Mouse (Mus musculus) embryonic stem cell, embryonic (primary cell): ENCODE measurements around the gene Sh2b1.

Experiments
- CTCF ChIA-PET, 4 experiments: fragments of 300-600 bp in 2 of 4; fragments of 350-600 bp in 2 of 4; sonication (Branson Sonifier 250); formaldehyde crosslinking; loops; one replicate each; lab custom pipeline; 2022; ENCODE audit warnings: inconsistent platforms in 2 of 4; lab: Charles Lee
- POLR2A ChIA-PET, 4 experiments: fragments of 300-600 bp in 2 of 4; fragments of 350-600 bp in 2 of 4; sonication (Branson Sonifier 250); formaldehyde crosslinking; loops; one replicate each; lab custom pipeline; 2022; ENCODE audit warnings: antibody characterized with exemption in 4 of 4, inconsistent platforms in 1 of 4; lab: Charles Lee

The Sh2b1 gene

DNA sequence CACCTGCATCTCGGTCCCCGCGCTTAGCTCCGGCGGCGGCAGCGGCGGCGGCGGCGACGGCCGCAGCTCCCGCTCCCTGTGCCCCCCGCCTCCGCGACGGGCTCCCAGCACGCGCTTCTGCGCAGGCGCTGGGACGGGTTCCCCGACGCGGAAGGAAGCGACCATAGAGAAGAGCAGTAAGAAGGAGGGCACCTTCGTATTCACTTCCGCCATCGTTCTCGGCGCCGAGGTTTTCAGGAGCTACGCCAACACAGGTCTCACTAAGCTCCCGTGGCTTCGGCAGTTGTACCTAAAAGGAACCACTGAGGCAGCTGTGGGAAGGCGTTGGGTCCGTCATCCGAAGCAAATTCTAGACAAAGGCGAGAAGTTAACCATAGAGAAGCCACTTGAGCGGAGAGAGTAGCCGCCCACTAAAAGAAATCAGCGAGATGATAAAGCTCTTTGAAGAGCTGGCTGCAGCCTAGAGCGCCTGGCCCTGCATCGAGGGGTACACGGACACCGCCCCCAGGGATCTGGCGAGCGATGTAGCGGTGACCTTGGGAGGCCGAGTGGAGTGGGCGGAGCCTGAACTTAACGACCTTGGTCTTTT, at the start of gene Sh2b1:
TSS of gene Sh2b1 (minus strand) at position 432 of the 589 bp plus-strand sequence.
- CTCF ChIA-PET, result interaction anchor here in 3 of 4 experiments (0.5 to 3.6 kb wide), 24 partner anchors 8 to 637 kb away, joined by 3 to 13 read pairs (median 4); partner anchors contain the start of genes Nfatc2ip (in 1 of the 3), Pagr1a (in 1 of the 3) and Spns1 (in 1 of the 3)

DNA sequence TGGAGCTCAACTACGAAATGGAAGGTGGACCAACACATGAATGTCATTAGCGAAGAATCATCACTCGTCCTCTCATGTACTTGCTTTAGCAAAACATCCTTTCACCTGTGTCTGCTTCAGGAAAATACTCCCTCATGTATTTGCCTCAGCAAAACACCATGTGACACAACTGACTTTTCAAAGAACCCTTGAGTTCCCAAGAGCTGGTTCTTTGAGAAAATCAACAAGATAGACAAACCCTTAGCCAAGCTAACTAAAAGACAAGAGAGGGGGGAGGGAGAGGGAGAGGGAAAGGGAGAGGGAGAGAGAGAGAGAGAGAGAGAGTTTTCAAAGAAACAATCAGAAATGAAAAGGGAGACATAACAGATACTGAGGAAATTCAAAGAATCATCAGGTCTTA, 48.1 kb upstream of the Sh2b1 start:
- ChIA-PET POLR2A (interaction anchor here in 3 of 4 experiments (0.7 to 1.6 kb wide), 7 partner anchors 12 to 48 kb away, joined by 3 to 6 read pairs (median 3); partner anchors contain the start of gene Sh2b1 (in 1 of the 3)), CTCF (interaction anchor here in 3 of 4 experiments (0.6 to 1.0 kb wide), 3 partner anchors 14 to 165 kb away, joined by 3 to 7 read pairs (median 4); no protein-coding TSS in a partner anchor)

More for the DNA sequence above, at the start of gene Sh2b1:
- POLR2A ChIA-PET, result interaction anchor here (0.5 to 7.2 kb wide), 114 partner anchors 8 to 1493 kb away, joined by 3 to 62 read pairs (median 5); partner anchors contain the start of genes Sbk1 (in 3 of the 4), Atp2a1 (in 2 of the 4), Eif3c (in 2 of the 4) and Spns1 (in 2 of the 4)

DNA sequence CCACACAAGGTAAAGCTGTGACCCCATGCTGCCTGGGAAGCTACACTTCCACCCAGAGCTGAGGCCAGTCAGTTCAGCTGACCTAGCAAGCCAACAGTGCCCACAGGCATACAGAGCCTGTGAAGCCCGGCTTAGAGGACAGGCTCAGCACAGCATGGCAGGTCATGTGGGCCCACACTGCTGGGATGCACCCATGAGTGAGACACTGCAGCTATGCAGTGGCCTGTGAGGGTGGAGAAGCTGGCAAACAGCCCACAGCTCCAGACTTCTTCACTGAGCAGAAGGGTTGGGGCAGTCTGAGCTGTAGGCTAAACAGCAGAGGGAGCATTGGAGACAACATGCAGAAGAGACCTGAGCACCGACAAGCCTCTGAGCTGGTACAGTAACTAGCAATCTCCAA, 44.3 kb upstream of the Sh2b1 start:
- ChIA-PET POLR2A (interaction anchor here (0.7 to 2.7 kb wide), 21 partner anchors 9 to 255 kb away, joined by 3 to 20 read pairs (median 5); partner anchors contain the start of genes Eif3c (in 1 of the 4), Sh2b1 (in 1 of the 4) and Spns1 (in 1 of the 4)), CTCF (interaction anchor here in 3 of 4 experiments (0.6 to 1.4 kb wide), 5 partner anchors 8 to 120 kb away, joined by 3 to 4 read pairs (median 3); no protein-coding TSS in a partner anchor)

DNA sequence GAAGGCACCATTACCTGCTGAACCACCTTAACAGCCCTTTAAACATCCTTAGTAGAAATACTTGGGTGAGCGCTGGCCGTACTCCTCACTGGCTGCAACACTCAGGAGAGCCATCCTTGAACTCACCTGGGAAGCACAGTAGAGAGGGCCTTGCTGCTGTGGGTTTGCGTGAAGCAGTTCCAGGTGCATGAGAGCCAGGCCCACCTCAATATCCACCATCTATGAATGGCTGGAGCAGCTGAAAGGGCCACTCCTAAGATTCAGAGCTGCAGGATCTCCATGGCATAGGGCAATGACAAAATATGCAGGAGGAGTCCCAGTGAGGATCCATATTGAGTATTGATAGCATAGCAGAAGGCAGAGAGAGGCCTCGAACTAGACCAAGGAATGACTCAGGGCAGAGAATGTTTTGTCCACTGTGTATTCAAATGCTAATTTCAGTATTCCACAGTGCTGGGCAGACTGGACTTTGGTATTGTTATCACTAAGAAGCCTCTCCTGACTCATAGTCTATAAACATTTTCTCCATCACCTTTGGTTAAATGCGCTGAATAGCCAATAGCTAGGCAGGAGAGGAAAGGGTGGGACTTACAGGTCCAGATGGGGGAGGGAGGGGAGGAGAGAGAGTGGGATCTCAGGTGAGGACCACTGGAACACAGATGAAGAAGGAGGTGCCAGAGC, 43.2 kb upstream of the Sh2b1 start:
- ChIA-PET POLR2A (interaction anchor here (0.6 to 2.7 kb wide), 20 partner anchors 9 to 262 kb away, joined by 3 to 20 read pairs (median 4); partner anchors contain the start of genes Sh2b1 (in 2 of the 4), Eif3c (in 1 of the 4) and Spns1 (in 1 of the 4)), CTCF (interaction anchor here in 1 of 4 experiments (1.1 to 1.4 kb wide), 2 partner anchors 9 to 51 kb away, joined by 3 to 4 read pairs; no protein-coding TSS in a partner anchor)

DNA sequence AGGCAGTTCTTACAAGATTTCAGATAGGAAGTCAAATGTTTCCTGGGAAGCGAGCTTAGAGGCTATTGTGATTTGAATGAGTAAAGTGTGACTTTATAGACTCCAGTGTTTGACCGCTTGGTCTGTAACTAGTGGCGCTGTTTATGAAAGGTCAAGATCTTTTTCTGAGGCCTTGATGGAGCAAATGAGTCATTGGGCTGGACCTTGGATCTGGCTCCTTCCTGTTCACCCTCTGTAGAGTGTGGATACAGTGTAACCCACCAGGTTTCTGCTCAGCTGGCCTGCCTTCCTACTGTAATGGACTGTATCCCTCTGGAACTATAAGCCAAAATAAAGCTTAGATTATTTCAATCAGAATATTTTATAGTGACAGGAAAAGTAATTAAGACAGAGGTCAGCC, 36.1 kb upstream of the Sh2b1 start:
- POLR2A ChIA-PET, result interaction anchor here in 3 of 4 experiments (0.6 to 2.8 kb wide), 10 partner anchors 9 to 762 kb away, joined by 3 to 12 read pairs (median 5); partner anchors contain the start of gene Sh2b1 (in 1 of the 3)
- CTCF ChIA-PET, result interaction anchor here in 1 of 4 experiments (1.1 kb wide), 1 partner anchor 66 kb away, joined by 5 read pairs; no protein-coding TSS in a partner anchor

DNA sequence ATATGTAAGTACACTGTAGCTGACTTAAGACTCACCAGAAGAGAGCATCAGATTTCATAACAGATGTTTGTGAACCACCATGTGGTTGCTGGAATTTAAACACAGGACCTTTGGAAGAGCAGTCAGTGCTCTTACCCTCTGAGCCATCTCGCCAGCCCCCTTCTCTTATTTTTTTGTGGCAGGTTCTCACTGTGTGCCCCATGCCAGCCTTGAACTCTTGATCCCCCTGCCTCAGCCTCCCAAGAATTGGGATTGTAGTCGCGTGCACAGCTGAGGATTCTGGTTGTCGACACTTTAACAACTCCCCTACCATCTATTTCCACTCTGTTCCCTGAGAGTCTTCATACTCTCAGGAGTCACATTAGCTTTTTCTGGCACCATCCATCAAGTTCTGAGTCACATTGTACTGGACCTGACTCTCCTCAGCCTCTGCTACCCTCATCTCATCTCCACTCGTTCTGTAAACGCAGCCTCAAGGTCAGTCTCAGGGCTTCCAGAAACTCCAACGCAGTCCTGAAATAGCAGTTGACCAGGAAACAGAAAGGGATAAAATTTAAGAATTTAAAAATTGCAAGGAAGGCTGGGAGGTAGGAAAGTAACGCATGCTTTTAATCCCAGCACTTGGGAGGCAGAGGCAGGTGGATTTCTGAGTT, 32.0 kb upstream of the Sh2b1 start:
- ChIA-PET POLR2A (interaction anchor here (0.6 to 4.1 kb wide), 13 partner anchors 9 to 1147 kb away, joined by 3 to 37 read pairs (median 4); partner anchors contain the start of genes Sh2b1 (in 1 of the 4) and Tufm (in 1 of the 4)), CTCF (interaction anchor here in 2 of 4 experiments (0.6 to 0.9 kb wide), 4 partner anchors 32 to 865 kb away, joined by 3 to 4 read pairs (median 3); partner anchors contain the start of gene Sh2b1 (in 1 of the 2))

DNA sequence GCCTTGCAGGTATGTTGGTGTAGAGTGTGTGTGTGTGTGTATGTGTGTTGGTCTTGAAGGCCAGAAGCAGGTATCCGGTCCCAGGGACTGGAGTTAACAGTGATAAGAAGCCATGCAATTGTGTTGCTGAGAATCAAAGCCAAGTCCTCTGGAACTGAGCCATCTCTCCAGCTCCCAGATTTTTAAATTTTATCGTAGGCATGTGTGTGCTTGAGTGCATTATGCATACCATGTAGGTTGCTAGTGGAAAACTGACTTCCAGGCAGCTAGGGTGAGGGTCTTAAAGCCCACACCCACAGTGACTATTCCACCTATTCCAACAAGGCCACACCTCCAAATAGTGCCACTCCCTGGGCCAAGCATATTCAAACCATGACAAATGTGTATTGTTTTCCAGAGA, 29.7 kb upstream of the Sh2b1 start:
- CTCF ChIA-PET, result interaction anchor here in 3 of 4 experiments (0.6 to 1.3 kb wide), 4 partner anchors 23 to 105 kb away, joined by 3 to 12 read pairs (median 4); no protein-coding TSS in a partner anchor
- POLR2A ChIA-PET, result interaction anchor here (0.6 to 4.1 kb wide), 32 partner anchors 8 to 1358 kb away, joined by 3 to 37 read pairs (median 4); partner anchors contain the start of genes Sh2b1 (in 2 of the 4), Eif3c (in 1 of the 4) and Tufm (in 1 of the 4)

DNA sequence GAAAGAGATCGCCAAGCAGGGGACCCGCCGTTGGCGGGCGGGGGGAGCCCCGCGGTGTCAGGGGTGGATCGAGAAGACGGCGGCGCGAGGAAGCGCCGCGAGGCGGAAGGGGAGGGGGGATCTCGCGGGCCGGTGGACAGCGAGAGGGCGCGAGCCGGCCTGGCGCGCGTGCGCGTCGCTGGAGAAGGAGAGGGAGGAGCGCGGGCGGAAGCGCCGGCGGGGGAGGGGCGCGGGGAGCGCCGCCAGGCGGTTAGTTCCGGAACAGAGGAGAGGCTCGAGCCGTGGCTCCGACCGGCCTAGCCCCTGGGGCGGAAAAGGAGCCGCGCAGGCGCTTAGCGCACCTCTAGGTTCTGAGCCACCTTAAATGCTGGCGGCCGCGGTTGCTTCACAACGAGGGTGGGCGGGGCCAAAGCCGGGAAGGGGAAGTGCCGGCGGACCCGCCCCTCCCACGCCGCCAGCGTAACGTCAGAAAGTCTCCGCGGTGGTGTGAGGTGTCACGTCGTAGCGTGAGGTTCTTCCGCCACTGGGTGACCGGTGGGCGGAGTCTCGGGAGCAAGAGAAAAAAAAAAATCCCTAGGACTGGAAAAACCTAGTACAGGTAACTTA, 28.2 kb upstream of the Sh2b1 start, which contains the start of gene Atxn2l:
TSS of gene Atxn2l (minus strand) at position 165 of the 606 bp plus-strand sequence.
- CTCF ChIA-PET, result no interaction called here

DNA sequence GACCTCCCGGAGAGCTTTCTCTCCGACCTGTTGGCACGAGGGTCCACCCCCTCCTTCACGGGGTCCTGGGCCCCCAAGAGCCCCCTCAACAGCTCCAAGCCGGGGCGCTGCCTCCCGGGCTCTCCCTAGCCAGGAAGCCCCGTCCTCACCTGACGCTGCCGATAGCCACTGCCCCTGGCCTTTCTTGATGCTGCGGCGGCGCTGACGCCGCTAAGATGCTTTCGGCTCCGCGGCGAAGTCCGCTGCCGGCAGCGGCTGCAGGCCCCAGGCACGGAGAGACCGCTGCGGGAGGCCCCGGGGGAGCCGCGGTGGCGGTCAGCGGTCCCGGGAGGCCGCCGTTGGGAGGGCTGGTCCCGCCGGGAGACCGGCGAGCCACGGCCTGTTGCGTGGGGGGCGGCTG, 27.5 kb upstream of the Sh2b1 start:
- POLR2A ChIA-PET, result interaction anchor here (0.6 to 13.6 kb wide), 122 partner anchors 9 to 968 kb away, joined by 3 to 482 read pairs (median 4); partner anchors contain the start of genes Sh2b1 (in 4 of the 4), Tufm (in 4 of the 4), Sbk1 (in 3 of the 4) and Spns1 (in 3 of the 4)
- CTCF ChIA-PET, result interaction anchor here in 2 of 4 experiments (0.6 to 1.8 kb wide), 11 partner anchors 11 to 713 kb away, joined by 3 to 9 read pairs (median 5); partner anchors contain the start of gene Sh2b1 (in 1 of the 2)

More for the DNA sequence above, 28.2 kb upstream of the Sh2b1 start, which contains the start of gene Atxn2l:
- POLR2A ChIA-PET, result interaction anchor here (0.5 to 13.6 kb wide), 27 partner anchors 8 to 710 kb away, joined by 3 to 482 read pairs (median 10); partner anchors contain the start of genes Tufm (in 2 of the 4), Apobr (in 1 of the 4), Maz (in 1 of the 4) and Sh2b1 (in 1 of the 4)

DNA sequence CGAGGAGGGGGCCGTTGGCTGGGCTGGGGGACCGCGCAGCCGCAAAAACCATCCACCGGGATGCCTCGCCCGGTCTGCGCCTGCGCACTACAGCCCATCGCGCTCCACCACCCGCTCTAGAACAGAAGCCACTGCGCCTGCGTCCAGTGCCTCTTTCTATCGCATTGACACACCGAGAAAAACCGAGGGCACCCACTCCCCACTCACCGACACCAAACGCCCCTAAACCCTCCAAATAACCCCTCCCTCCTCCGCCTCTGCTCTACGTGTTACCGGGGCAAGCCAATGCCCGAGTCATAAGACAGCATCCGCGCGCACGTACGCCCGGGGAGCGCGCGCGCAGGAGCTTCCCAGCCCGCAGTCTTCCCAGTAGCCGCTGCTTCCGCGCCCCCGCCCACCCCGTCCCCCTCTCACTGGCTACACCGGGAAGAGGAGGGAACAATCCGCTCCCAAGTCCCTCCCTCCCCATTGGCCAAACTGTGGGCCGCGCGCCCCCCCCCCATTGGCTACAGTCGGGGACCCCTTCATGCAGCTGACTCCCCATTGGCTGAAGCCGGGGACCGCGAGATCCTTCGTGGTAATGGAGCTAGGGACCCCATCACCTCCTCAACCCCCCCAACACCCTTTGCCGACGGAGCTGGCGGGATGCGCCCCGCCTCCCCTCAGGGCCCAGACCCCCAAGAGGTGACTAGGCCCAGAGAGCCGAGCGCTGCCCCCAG, 27.0 kb upstream of the Sh2b1 start:
- POLR2A ChIA-PET, result interaction anchor here (0.5 to 13.6 kb wide), 148 partner anchors 9 to 1226 kb away, joined by 3 to 482 read pairs (median 4); partner anchors contain the start of genes Sh2b1 (in 4 of the 4), Tufm (in 4 of the 4), Sbk1 (in 3 of the 4) and Spns1 (in 3 of the 4)
- CTCF ChIA-PET, result interaction anchor here in 2 of 4 experiments (0.6 to 1.8 kb wide), 15 partner anchors 10 to 713 kb away, joined by 3 to 9 read pairs (median 4); partner anchors contain the start of gene Sh2b1 (in 2 of the 2)

DNA sequence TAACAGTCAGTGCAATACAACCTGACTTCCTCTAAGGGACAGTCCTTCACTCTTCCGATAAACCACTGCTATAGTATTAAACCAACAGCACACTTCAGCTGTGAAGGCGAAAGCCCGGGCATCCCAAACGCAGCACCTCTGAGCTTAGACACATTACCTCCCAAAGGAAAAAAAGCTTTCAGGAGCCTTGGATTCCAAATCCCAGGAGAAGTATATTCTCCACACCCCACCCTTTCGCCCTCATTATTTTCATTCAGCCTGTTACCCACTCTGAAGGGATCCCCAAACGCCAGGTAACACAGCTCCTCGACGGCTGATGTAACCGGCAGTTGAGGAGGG, 26.4 kb upstream of the Sh2b1 start:
- ChIA-PET CTCF (interaction anchor here in 2 of 4 experiments (0.6 to 1.8 kb wide), 9 partner anchors 13 to 404 kb away, joined by 3 to 6 read pairs (median 4); partner anchors contain the start of gene Sh2b1 (in 2 of the 2)), POLR2A (interaction anchor here (0.6 to 13.6 kb wide), 102 partner anchors 9 to 526 kb away, joined by 3 to 482 read pairs (median 5); partner anchors contain the start of genes Sh2b1 (in 4 of the 4), Tufm (in 3 of the 4), Apobr (in 2 of the 4) and Eif3c (in 2 of the 4))

DNA sequence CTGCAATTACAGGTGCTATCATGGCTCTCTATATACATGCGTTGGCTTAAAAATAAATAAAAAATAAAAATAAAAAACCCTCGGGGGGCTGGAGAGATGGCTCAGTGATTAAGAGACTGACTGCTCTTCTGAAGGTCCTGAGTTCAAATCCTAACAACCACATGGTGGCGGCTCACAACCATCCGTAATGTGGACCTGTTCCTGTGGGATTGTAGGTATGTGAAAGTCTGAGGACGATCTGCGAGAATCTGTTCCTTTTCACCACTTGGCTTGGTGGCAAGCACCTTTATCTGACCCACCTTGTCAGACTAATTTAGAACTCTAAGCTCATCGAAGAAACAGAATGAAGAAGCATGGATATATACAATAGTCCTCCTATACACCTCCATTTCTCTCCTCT, 24.2 kb upstream of the Sh2b1 start:
- CTCF ChIA-PET, result no interaction called here
- POLR2A ChIA-PET, result interaction anchor here in 3 of 4 experiments (1.1 to 13.6 kb wide), 8 partner anchors 8 to 56 kb away, joined by 3 to 482 read pairs (median 28); partner anchors contain the start of genes Tufm (in 2 of the 3) and Sh2b1 (in 1 of the 3)

DNA sequence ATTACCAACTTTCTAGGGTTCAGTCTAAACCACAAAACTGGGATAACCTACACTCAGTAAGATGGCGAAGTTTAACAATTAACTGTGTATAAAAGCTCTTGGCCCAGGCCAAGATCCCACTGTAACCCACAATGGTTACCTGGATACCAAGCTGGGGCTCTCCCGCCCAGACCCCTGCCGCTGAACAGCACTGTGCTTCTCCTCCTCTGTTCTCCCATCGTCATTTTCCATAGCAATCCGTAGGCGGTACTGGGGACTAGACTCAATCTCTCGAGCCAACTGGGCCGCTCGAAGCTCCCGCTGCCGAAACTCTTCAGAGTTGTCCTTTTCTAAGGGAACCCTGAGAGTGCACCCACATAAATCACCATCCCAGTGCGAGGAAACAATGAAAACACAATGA, 22.7 kb upstream of the Sh2b1 start:
- ChIA-PET CTCF (interaction anchor here in 2 of 4 experiments (0.6 to 1.5 kb wide), 2 partner anchors 25 to 44 kb away, joined by 3 to 5 read pairs; no protein-coding TSS in a partner anchor), POLR2A (interaction anchor here (0.7 to 13.6 kb wide), 22 partner anchors 8 to 736 kb away, joined by 3 to 482 read pairs (median 4); partner anchors contain the start of genes Sh2b1 (in 2 of the 4), Tufm (in 2 of the 4) and Spns1 (in 1 of the 4))

DNA sequence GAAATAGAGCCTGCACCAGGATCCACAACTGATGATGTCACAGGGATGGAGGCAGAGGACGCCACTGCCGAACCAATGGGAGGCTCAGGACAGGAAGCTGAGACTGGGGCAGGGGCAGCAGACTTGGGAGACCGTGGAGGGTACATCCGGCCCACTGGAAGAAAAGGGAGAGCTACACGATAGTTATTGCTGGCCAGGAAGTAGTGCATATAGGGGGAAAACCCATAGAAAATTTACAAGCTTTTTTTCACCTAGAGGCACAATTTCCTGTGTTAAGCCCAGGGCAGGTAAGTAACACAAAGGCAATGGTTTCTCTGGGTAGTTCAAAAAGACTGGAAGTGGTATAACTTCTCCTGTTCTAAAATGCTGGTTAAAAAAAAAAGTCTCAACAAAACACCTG, 21.3 kb upstream of the Sh2b1 start:
- POLR2A ChIA-PET, result interaction anchor here (0.7 to 13.6 kb wide), 13 partner anchors 9 to 110 kb away, joined by 3 to 482 read pairs (median 4); partner anchors contain the start of genes Tufm (in 3 of the 4) and Sh2b1 (in 2 of the 4)
- CTCF ChIA-PET, result interaction anchor here in 1 of 4 experiments (1.5 kb wide), 1 partner anchor 97 kb away, joined by 4 read pairs; no protein-coding TSS in a partner anchor

DNA sequence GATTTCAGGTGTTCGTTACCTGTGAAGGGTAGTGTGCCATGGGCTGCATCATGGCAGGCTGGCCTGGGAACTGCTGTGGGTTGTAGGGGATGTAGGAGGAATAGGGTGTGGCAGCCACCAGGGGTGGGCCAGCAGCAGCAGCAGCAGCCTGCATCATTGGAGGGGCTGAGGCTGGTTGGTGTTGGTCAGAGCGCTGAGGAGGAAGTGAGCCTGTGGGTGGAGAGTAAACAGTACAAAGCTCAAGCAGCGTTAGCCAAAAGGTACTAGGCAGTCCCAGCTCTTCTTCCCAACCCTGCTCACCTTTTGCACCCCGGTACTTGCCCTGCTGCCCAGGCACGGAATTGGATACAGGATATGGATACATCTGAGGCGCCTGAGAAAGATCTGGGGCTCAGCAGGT, 18.9 kb upstream of the Sh2b1 start:
- ChIA-PET CTCF (interaction anchor here in 2 of 4 experiments (0.6 kb wide), 2 partner anchors 58 to 95 kb away, joined by 3 read pairs; no protein-coding TSS in a partner anchor), POLR2A (interaction anchor here in 3 of 4 experiments (0.9 to 15.9 kb wide), 16 partner anchors 2 to 85 kb away, joined by 3 to 482 read pairs (median 5); partner anchors contain the start of genes Eif3c (in 1 of the 3), Sh2b1 (in 1 of the 3) and Tufm (in 1 of the 3))
